Mouse (Mus musculus) cerebellum, adult 2 months (tissue): ENCODE data around the gene Slc35f6. TPM values are rescaled to one million over a fixed set of nuclear protein-coding genes. Genes with fewer than 3 reads are reported as not detected.
"Not testable (repeated sequence)": the region's sequence is repeated elsewhere in the genome, so short reads cannot be mapped to it uniquely, and the experiment has no call there.

Experiments
- DNase-seq, 2 experiments: peaks; one replicate each; pipeline ENCODE4 v3.0.0; 2021
- H3K27ac ChIP-seq: fragments of 200-500 bp; 2 replicates; pipeline ENCODE4 v1.5.1; 2012; ENCODE audit warnings: low read length, control low read depth, inconsistent platforms; ENCODE audit not compliant: insufficient read depth
- H3K27me3 ChIP-seq: fragments of 200-500 bp; 2 replicates; pipeline ENCODE4 v1.6.1; 2012; ENCODE audit warnings: inconsistent platforms, mild to moderate bottlenecking, low read length, moderate library complexity; ENCODE audit not compliant: control insufficient read depth, insufficient read depth
- H3K4me1 ChIP-seq: fragments of 200-500 bp; 2 replicates; pipeline ENCODE4 v1.6.1; 2011; ENCODE audit warnings: low read length; ENCODE audit not compliant: control insufficient read depth, insufficient read depth
- H3K4me3 ChIP-seq: fragments of 200-500 bp; replicated peaks from 2 replicates; pipeline ENCODE3; 2011; ENCODE audit warnings: mild to moderate bottlenecking, low read depth, low read length, control low read depth; ENCODE audit not compliant: insufficient read depth
- CTCF ChIP-seq: fragments of 200-500 bp; IDR thresholded peaks from 2 replicates; pipeline ENCODE4 v1.5.1; 2011; ENCODE audit warnings: low read depth, mild to moderate bottlenecking, control low read depth, low read length, moderate library complexity, borderline replicate concordance; ENCODE audit not compliant: insufficient read depth
- POLR2A ChIP-seq: fragments of 200-500 bp; IDR thresholded peaks from 2 replicates; pipeline ENCODE4 v1.6.1; 2011; ENCODE audit warnings: low read length, control low read depth, borderline replicate concordance; ENCODE audit not compliant: insufficient read depth
- WGBS: fragments of 180-500 bp; shearing (Covaris S2); methylation state at CpG from one replicate; pipeline ENCODE4 v1.1.7; 2018; 5-methylcytosine and 5-hydroxymethylcytosine counted together
- polyA plus RNA-seq: library from polyadenylated mRNA; depleted of rRNA; stranded (reverse); fragments of >200 nt; gene quantifications from 2 replicates; pipeline ENCODE4 v1.2.3, GENCODE M21; 2012; rRNA removed

Gene Slc35f6
- polyA plus RNA-seq, 1 experiment, result 57.1 TPM

GRCm38 (mm10) chr5:30683993-30684392 lies 36.3 kb downstream of the Slc35f6 start:
- no peak overlapping the region for H3K27ac ChIP-seq
- no peak for DNase-seq
- H3K27me3 ChIP-seq, result no peaks in the 10 kb centered on the region
- WGBS, result 76% methylated on average over 3 of the region's 3 CpGs
- H3K4me3 ChIP-seq, result no peak overlapping the region
- TF ChIP-seq CTCF (no peak), POLR2A (no peak)
- no peaks in the 10 kb centered on the region for H3K4me1 ChIP-seq

DNA sequence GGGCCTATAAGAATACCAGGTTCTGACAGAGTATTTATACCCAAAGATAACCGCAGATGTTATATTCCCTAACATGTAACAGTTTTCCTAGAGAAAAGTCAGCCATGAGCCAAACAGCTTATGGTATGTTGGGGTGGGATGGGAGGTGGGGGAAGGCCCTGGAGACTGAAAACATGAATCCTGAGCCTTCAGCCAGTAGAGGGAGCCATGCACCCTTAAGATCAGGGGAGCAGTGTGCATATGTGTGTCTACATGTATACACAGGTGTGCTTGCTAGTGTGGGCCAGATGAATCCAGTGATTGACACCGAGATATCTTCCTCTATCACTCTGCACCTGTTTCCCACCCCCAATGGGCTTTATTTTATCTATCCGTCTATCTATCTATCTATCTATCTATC lies 39.0 kb downstream of the Slc35f6 start:
- TF ChIP-seq CTCF (peak; percentile 53; the same call in 1 of the 2 replicates), POLR2A (no peak)
- no peaks in the 10 kb centered on the region for H3K27me3 ChIP-seq
- WGBS, result 66% methylated on average over 3 of the region's 3 CpGs

GRCm38 (mm10) chr5:30700361-30701000 lies 52.7 kb downstream of the Slc35f6 start:
- H3K4me3 ChIP-seq, result no peak overlapping the region
- H3K27ac ChIP-seq, result no peak overlapping the region
- 83% methylated on average over 8 of the region's 8 CpGs for WGBS
- no peaks in the 10 kb centered on the region for H3K4me1 ChIP-seq
- no peak for TF ChIP-seq CTCF
- TF ChIP-seq POLR2A, result no peak
- no peak for DNase-seq
- no peaks in the 10 kb centered on the region for H3K27me3 ChIP-seq

More for the DNA sequence above, 39.0 kb downstream of the Slc35f6 start:
- no peak overlapping the region for H3K27ac ChIP-seq
- H3K4me1 ChIP-seq, result no peaks in the 10 kb centered on the region
- no peak for DNase-seq
- H3K4me3 ChIP-seq, result no peak overlapping the region

DNA sequence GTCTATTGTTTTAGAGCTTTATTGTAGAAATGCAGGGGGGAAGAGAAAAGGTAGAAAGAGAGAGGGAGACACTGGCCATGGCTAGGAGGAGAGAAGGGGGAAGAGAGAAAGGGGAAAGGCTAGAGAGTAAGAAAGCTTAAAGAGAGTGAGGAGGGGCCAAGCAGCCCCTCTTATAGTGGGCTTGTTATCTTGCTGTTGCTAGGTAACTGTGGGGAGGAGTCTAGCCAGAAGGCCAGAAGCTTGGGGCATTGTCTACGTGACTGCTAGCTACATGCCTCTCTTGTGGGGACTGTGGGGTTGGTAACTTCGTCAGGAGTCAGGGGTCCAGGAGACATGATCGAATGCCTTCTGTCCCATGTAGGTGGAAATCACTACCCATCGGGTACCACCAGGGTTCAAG lies 53.6 kb downstream of the Slc35f6 start:
- WGBS, result 50% methylated on average over 4 of the region's 4 CpGs
- not testable (repeated sequence) for H3K27me3 ChIP-seq, H3K4me1 ChIP-seq

GRCm38 (mm10) chr5:30701866-30702265 lies 54.1 kb downstream of the Slc35f6 start:
- WGBS, result 92% methylated on average over 3 of the region's 3 CpGs

More for the DNA sequence above, 53.6 kb downstream of the Slc35f6 start:
- H3K4me3 ChIP-seq, H3K27ac ChIP-seq, DNase-seq: not testable (repeated sequence)

More at GRCm38 (mm10) chr5:30701866-30702265, 54.1 kb downstream of the Slc35f6 start:
- TF ChIP-seq POLR2A (no peak), CTCF (no peak)
- no peaks in the 10 kb centered on the region for H3K27me3 ChIP-seq
- H3K4me3 ChIP-seq, result no peak overlapping the region
- no peak overlapping the region for H3K27ac ChIP-seq
- H3K4me1 ChIP-seq, result no peaks in the 10 kb centered on the region
- no peak for DNase-seq

Other genes with a start within 250 kb of the Slc35f6 start
- 2.6 and 3.1 TPM in 2 replicates for gene Otof, start 186.0 kb upstream of the Slc35f6 start, polyA plus RNA-seq
- 0.52 and 1.7 TPM in 2 replicates for gene 1700001C02Rik, start 181.9 kb upstream of the Slc35f6 start, polyA plus RNA-seq
- gene Cib4, start 102.1 kb upstream of the Slc35f6 start, polyA plus RNA-seq, result not detected in 2 replicates
- 81.9 and 93.9 TPM in 2 replicates for gene Kcnk3, start 59.8 kb upstream of the Slc35f6 start, polyA plus RNA-seq
- 2.3 TPM in 2 replicates for gene Cenpa, start 18.8 kb downstream of the Slc35f6 start, polyA plus RNA-seq
- 24.2 and 26.5 TPM in 2 replicates for gene Dpysl5, start 63.6 kb downstream of the Slc35f6 start, polyA plus RNA-seq
- gene Mapre3, start 166.7 kb downstream of the Slc35f6 start, polyA plus RNA-seq, result 276 and 288 TPM in 2 replicates
- gene Tmem214, start 220.1 kb downstream of the Slc35f6 start, polyA plus RNA-seq, result 64.6 and 67.2 TPM in 2 replicates
- 15.1 TPM in 2 replicates for gene Agbl5, start 240.8 kb downstream of the Slc35f6 start, polyA plus RNA-seq